Mouse (Mus musculus): ENCODE data around the gene Tmtc1. TPM values are rescaled to one million over a fixed set of nuclear protein-coding genes. Genes with fewer than 3 reads are reported as not detected.

Gene Tmtc1
- polyA plus RNA-seq, 1 experiment, result 3.3 TPM

- no peak overlapping the region for H3K4me3 ChIP-seq (ENCODE audit: low read depth, low read length)
- H3K9ac ChIP-seq (ENCODE audit: low read depth, poor library complexity, severe bottlenecking), result no peak overlapping the region
- H3K27me3 ChIP-seq (ENCODE audit: control insufficient read depth, insufficient read depth, low read length, poor library complexity, severe bottlenecking), result no peaks in the 10 kb centered on the region
- H3K27ac ChIP-seq (ENCODE audit: insufficient read depth, low read length), result no peak overlapping the region
- H3K36me3 ChIP-seq (ENCODE audit: control insufficient read depth, insufficient read depth, low read length, poor library complexity, severe bottlenecking), result peaks cover 52% of the 10 kb centered on the region
- H3K9me3 ChIP-seq (replicated peaks; ENCODE audit: control insufficient read depth, insufficient read depth, low read length, poor library complexity, severe bottlenecking), result no peaks in the 10 kb centered on the region
- no peaks in the 10 kb centered on the region for H3K4me1 ChIP-seq (ENCODE audit: control insufficient read depth, insufficient read depth, low read length)
- no peak for TF ChIP-seq CTCF (IDR thresholded peaks at IDR 0.05; ENCODE audit: low read depth, low read length)
- no peak for TF ChIP-seq POLR2A (IDR thresholded peaks at IDR 0.05; ENCODE audit: insufficient read depth, low read length)
- no peak for TF ChIP-seq EP300 (IDR thresholded peaks at IDR 0.05; ENCODE audit: insufficient read depth, low read depth, low read length)
Observed at GRCm38 (mm10) chr6:148185694-148186093, 258.5 kb downstream of the Tmtc1 start.

Other genes starting within 250 kb of the Tmtc1 start
- 110 and 119 TPM in 2 replicates for gene Ergic2, start 232.0 kb downstream of the Tmtc1 start, polyA plus RNA-seq (2011; ENCODE audit: insufficient read depth, insufficient read length, low read depth, missing spikeins)

Data from ES-Bruce4 (cell line).